Mouse (Mus musculus) right cerebral cortex, postnatal 4 days (tissue): Measurements from ENCODE around the gene Clpx.

ENCODE experiments used
- DNase-seq: peaks from one replicate; pipeline ENCODE4 v3.0.0-alpha.2; 2022

Gene Clpx

DNA sequence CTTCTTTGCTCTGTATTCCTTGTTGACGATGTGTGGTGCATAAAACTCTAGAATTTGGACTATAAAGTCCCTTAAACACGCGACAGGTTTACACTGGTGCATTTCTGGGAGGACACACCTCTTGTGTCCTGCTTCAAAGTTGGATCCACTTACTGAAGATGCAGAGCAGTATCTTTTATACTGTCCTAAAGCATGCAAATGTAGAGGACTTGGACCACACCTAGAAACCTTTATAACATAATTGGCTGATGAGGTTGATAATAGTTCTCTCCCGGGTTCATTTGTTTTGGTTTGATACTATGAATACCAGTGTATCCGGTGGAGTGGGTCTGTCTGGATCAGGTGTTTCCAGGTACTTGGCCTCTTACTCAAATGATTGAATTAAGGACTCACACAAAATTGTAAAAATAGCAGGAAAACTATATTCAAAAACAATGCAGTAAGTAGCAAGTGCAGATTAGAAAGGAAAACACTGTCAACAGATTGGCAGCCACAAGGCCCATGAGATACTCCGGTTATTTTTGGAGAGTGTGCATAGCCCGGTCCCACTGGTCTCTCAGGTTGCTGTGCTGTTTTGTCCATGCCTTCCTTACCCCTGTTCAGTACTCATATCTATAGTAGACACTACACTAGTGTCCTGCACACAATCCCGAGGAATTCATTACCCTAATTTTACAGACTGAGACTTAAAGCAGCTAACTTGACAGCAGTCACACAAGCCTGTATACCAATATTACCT, 53.2 kb downstream of the Clpx start:
- no peak for DNase-seq

GRCm38 (mm10) chr9:65353251-65353650, 59.2 kb downstream of the Clpx start:
- DNase-seq: no peak

DNA sequence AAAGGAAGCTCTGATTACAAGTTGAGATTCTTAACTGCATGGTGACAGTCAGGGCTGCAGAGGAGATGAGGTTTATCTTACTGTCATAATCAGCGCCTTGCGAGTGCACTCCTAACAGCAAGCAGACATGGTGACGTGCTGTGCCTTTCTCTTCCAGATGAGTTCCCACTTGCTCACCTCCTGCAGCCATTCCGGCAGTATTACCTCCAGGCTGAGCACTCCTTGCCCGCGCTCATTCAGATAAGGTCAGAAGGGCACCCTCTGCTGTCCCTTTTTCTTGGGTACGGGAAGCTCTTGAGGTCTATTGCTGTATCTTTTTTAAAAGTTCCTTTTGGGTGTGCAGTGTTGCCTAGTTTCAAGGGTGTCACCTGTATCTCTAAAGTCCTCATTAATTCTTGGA, 62.5 kb downstream of the Clpx start:
- no peak for DNase-seq

- DNase-seq: no peak
Measured at GRCm38 (mm10) chr9:65356971-65357370, 62.9 kb downstream of the Clpx start.

- no peak for DNase-seq
Measured at GRCm38 (mm10) chr9:65358956-65359480, 65.0 kb downstream of the Clpx start.

- no peak for DNase-seq
Measured at GRCm38 (mm10) chr9:65360641-65361448, 66.8 kb downstream of the Clpx start, which contains the start of gene Ubap1l. Ubap1l (plus strand) TSS chr9:65361041.

- no peak for DNase-seq
Measured at GRCm38 (mm10) chr9:65363684-65364083, 69.6 kb downstream of the Clpx start.

- no peak for DNase-seq
Measured at GRCm38 (mm10) chr9:65365721-65366120, 71.7 kb downstream of the Clpx start.

- DNase-seq: no peak
Measured at GRCm38 (mm10) chr9:65371756-65372155, 77.7 kb downstream of the Clpx start.

DNA sequence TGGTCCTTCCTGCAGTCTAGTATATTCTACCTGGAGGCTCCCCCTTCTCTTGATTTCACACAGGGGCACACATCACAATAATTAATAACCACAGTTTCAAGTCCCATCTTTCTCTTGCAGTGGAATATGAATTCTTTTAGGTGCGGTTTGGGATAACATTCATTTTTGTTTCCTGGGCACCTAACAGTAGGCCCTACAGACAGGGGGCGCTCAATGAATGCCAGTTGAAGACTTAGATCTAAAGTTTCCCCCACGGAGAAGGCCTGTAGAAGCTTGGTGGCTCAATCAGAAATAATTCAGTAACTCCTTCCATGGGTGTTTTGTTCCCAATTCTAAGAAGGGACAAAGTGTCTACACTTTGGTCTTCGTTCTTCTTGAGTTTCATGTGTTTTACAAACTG, 78.4 kb downstream of the Clpx start:
- peak; percentile 47 for DNase-seq

DNA sequence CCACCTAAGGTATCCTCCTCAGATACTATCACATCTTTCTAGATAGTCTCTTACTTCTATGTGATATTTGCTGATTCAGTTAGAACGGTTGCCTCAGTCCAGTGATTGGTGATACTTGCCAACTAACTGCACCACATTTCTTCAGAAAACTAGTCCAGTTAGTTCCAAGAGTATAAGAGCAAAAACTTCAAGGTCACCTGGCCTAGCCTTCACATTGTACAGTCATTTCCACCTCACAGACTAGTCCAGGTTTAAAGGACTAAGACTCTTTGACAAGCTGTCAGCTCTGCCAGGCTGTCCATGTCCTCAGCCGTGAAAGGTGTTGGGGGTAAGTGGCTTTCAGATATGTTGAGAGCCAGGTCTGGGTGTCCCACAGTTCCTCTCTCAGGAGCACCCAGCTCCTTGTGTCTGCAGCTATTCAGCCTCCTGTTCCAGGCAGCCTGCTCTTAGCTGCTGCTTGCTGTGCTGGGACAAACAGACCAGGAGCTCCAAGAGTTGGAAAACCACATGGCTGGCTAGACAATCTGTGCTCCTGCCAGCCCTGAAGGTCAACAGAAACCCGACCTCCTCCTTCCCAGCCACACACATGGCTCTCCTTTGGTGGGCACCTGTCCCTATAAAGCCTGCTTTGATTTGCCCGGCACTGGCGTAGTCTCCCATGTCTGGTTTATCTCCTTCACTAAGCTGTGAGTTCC, 80.6 kb downstream of the Clpx start:
- no peak for DNase-seq

DNA sequence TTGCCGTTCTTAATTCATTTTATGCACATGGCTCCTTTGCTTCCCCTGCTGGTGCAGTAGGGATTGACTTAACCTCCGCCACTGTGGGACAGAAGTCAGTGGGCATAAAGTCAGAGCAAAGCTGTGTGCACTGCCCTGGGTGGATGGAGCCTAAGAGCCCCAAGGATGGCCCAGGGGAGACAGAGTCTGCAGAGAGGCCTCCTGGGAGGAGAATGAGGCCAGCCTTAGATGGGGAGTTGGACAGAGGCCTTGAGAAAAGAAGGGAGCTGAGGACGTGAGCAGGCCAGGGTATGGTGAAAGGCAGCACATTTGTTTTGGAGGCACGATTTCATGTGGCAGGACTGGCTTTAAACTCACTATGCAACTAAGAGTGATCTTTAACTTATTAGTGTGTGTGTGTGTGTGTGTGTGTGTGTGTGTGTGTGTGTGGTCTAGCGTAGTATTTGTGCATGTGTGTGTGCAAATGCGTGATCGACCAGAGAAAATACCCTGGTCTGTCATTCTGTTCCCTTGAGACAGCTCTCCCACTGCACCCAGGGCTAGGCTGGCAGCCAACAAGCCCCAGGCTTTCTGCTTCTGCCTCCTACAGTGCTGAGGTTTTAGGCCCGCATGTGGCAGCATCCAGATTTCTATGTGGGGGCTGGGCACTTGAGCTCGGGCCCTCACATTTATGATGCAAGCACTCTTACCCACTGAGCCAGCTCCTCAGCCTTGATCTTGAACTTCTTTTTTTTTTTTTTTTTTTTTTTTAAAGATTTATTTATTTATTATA, 81.3 kb downstream of the Clpx start:
- DNase-seq: no peak
